Mouse (Mus musculus): ENCODE measurements at regions not wholly inside any gene's neighbourhood (a gene's known extent, or its start where the extent isn't known, plus 50 kb on each side); places are given as distances from the start of the nearest gene placed in this dataset.
"Not testable (repeated sequence)": the region's sequence is repeated elsewhere in the genome, so short reads cannot be mapped to it uniquely, and the experiment has no call there.

- intact Hi-C loops (cut with DNase I), result not testable (repeated sequence)
Measured at GRCm38 (mm10) chr4:3497392-3497791, 312.2 kb upstream of the Vmn1r3 start.

GRCm38 (mm10) chr4:3495987-3496386 is 310.8 kb upstream of the Vmn1r3 start:
- intact Hi-C loops (cut with DNase I), result not testable (repeated sequence)

More at GRCm38 (mm10) chr4:3497392-3497791, 312.2 kb upstream of the Vmn1r3 start:
- DNase-seq (ENCODE audit: low spot score in 2 of 2), result not testable (repeated sequence)

GRCm38 (mm10) chr4:3494123-3494681 is 309.0 kb upstream of the Vmn1r3 start:
- DNase-seq (ENCODE audit: low spot score in 2 of 2); intact Hi-C loops (cut with DNase I): not testable (repeated sequence)

More at GRCm38 (mm10) chr4:3495987-3496386, 310.8 kb upstream of the Vmn1r3 start:
- DNase-seq (ENCODE audit: low spot score in 2 of 2), result not testable (repeated sequence)

- DNase-seq (ENCODE audit: low spot score in 2 of 2); intact Hi-C loops (cut with DNase I): not testable (repeated sequence)
Measured at GRCm38 (mm10) chr4:3490901-3491300, 305.7 kb upstream of the Vmn1r3 start.

- intact Hi-C loops (cut with DNase I), result no loop called here
- DNase-seq (ENCODE audit: low spot score in 2 of 2), result peak in 1 of 2 experiments; percentile 9
Measured at GRCm38 (mm10) chr4:3482092-3482491, 296.9 kb upstream of the Vmn1r3 start.

- intact Hi-C loops (cut with DNase I), result no loop called here
Measured at GRCm38 (mm10) chr4:3456773-3457172, 271.6 kb upstream of the Vmn1r3 start.

GRCm38 (mm10) chr4:3437380-3437779 is 252.2 kb upstream of the Vmn1r3 start:
- intact Hi-C loops (cut with DNase I); DNase-seq (ENCODE audit: low spot score in 2 of 2): not testable (repeated sequence)

More at GRCm38 (mm10) chr4:3456773-3457172, 271.6 kb upstream of the Vmn1r3 start:
- DNase-seq (ENCODE audit: low spot score in 2 of 2), result no peak

GRCm38 (mm10) chr4:3427968-3428367 is 242.8 kb upstream of the Vmn1r3 start:
- intact Hi-C loops (cut with DNase I), result loop anchor here (2.0 kb wide), 1 partner anchor 399 kb away; no protein-coding TSS in a partner anchor
- DNase-seq (ENCODE audit: low spot score in 2 of 2), result no peak

GRCm38 (mm10) chr4:3419920-3420499 is 234.9 kb upstream of the Vmn1r3 start:
- DNase-seq (ENCODE audit: low spot score in 2 of 2), result peak; percentile 12 to 43
- intact Hi-C loops (cut with DNase I), result no loop called here

GRCm38 (mm10) chr4:3416670-3417069 is 231.5 kb upstream of the Vmn1r3 start:
- DNase-seq (ENCODE audit: low spot score in 2 of 2), result no peak
- intact Hi-C loops (cut with DNase I), result no loop called here

GRCm38 (mm10) chr4:3414442-3415022 is 229.4 kb upstream of the Vmn1r3 start:
- DNase-seq (ENCODE audit: low spot score in 2 of 2); intact Hi-C loops (cut with DNase I): not testable (repeated sequence)

GRCm38 (mm10) chr4:3413493-3414441 is 228.6 kb upstream of the Vmn1r3 start:
- no peak for DNase-seq (ENCODE audit: low spot score in 2 of 2)
- intact Hi-C loops (cut with DNase I), result no loop called here

- DNase-seq (ENCODE audit: low spot score in 2 of 2); intact Hi-C loops (cut with DNase I): not testable (repeated sequence)
Measured at GRCm38 (mm10) chr4:3412323-3412722, 227.2 kb upstream of the Vmn1r3 start.

GRCm38 (mm10) chr4:3402856-3403255 is 217.7 kb upstream of the Vmn1r3 start:
- intact Hi-C loops (cut with DNase I); DNase-seq (ENCODE audit: low spot score in 2 of 2): not testable (repeated sequence)

- DNase-seq (ENCODE audit: low spot score in 2 of 2); intact Hi-C loops (cut with DNase I): not testable (repeated sequence)
Measured at GRCm38 (mm10) chr4:3401766-3402165, 216.6 kb upstream of the Vmn1r3 start.

GRCm38 (mm10) chr4:3391579-3391978 is 206.4 kb upstream of the Vmn1r3 start:
- intact Hi-C loops (cut with DNase I); DNase-seq (ENCODE audit: low spot score in 2 of 2): not testable (repeated sequence)

- DNase-seq (ENCODE audit: low spot score in 2 of 2); intact Hi-C loops (cut with DNase I): not testable (repeated sequence)
Measured at GRCm38 (mm10) chr4:3373027-3373763, 188.0 kb upstream of the Vmn1r3 start.

- intact Hi-C loops (cut with DNase I); DNase-seq (ENCODE audit: low spot score in 2 of 2): not testable (repeated sequence)
Measured at GRCm38 (mm10) chr4:3368021-3368420, 182.9 kb upstream of the Vmn1r3 start.

- DNase-seq (ENCODE audit: low spot score in 2 of 2); intact Hi-C loops (cut with DNase I): not testable (repeated sequence)
Measured at GRCm38 (mm10) chr4:3343443-3343842, 158.3 kb upstream of the Vmn1r3 start.
